Mouse (Mus musculus) heart, adult 18-20 months (tissue): ENCODE measurements around the gene Pear1. TPM values are rescaled to one million over a fixed set of nuclear protein-coding genes. Genes with fewer than 3 reads are reported as not detected.

ENCODE experiments used
- DNase-seq, 2 experiments: peaks; one replicate each; pipeline ENCODE4 v3.0.0; 2021 to 2022; ENCODE audit warnings: mixed read lengths in 1 of 2
- total RNA-seq, 2 experiments: library from RNA; stranded (reverse); gene quantifications; 2 replicates each; pipeline ENCODE4 v1.2.3; 2021

Pear1 gene
- total RNA-seq, 2 experiments from 2014 or later: 14.0 to 15.6 TPM

DNA sequence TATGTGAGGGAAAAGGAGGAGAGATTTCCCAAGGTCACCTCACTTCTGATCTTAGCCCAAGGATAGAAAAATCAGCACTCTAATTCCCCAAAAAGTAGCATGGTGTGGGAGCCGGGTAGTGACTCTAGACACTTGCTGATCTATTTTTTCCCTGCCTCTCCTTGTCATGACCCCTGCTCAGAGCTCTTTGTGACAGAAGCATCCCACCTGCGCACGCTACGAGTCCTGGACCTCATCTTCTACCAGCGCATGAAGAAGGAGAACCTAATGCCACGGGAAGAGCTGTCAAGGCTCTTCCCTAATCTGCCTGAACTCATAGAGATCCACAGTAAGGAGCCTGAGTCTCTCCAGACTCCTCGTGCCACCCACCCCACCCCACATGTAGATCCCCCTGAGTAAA is 97.9 kb downstream of the Pear1 start:
- DNase-seq: no peak

DNA sequence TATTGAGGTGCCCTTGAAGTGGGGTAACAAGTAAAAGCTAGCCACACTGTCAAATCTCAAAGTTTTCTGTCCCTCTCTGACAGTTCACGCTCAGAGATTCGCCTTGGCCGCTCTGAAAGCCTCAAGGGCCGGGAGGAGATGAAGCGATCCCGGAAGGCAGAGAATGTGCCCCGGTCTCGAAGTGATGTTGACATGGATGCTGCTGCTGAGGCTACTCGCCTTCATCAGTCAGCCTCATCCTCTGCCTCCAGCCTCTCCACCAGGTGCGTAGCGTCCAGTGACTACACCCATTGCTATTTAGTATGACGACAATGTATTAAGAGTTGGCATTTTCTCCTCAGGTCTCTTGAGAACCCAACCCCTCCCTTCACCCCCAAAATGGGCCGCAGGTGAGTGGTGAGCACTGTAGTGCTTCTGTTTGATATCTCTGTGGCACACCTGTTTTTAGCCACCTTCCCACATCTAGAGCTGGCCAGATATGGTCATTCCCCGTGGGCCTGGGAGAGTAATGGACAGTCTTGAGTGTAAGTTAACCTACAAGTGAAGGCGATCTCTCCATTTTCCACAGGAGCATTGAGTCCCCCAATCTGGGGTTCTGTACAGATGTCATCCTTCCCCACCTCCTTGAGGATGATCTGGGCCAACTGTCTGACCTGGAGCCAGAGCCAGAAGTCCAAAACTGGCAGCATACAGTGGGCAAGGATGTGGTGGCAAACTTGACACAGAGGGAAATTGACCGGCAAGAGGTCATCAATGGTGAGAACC is 98.5 kb downstream of the Pear1 start:
- no peak for DNase-seq

DNA sequence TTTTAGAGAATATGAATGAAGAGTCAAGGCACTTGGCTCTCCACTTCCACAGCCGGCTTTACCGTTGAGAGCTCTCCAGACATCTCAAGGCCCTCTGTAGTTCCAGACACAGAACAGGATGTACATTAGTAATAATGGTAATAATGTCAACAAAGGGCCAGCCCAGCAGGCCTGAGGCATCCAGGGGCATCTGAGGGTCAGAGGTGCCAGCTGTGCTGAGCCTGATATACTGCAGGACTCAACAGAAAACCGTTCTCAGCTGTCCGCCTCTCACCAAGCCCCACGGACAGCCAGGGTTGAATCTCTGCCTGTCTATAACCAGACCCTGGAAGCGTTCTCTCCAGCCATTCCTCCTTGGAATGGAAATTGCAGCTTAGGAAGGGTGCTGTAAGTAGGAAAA is 99.5 kb downstream of the Pear1 start:
- no peak for DNase-seq

DNA sequence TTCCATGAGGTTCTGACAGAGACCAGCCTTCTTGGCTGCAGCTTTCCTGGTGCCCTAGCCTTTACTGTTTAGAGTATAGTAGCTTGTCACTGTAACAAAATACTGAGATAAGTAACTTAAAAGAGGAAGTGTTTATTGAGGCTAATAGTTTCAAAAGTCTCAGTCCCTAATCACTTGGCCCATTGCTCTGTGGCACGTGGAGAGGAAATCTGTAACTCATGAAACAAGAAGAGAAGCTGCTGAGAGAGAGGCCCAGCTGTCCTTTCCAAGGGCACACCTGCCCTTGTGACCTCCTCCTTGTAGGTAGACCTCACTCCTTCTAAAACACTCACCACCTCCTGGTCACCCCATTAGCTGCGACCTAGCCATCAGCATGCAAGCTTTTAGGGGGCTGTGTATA is 105.6 kb downstream of the Pear1 start:
- DNase-seq: no peak

Other genes starting within 250 kb of the Pear1 start
- gene Arhgef11, start 206.7 kb downstream of the Pear1 start, total RNA-seq: 10 to 100 TPM; 18.9 to 19.2 TPM
- gene Lrrc71, start 75.7 kb downstream of the Pear1 start, total RNA-seq: under 1 TPM; 0.10 to 0.28 TPM
- under 1 TPM in 1 of 2 experiments, not detected in 1; 0.57 TPM for gene Ntrk1, start 29.1 kb downstream of the Pear1 start, total RNA-seq
- gene Insrr, start 27.4 kb downstream of the Pear1 start, total RNA-seq: under 1 TPM in 1 of 2 experiments, not detected in 1; 0.10 TPM
- 1 to 10 TPM in 1 of 2 experiments, under 1 TPM in 1; 0.17 to 1.2 TPM for gene Sh2d2a, start 22.4 kb upstream of the Pear1 start, total RNA-seq
- 10 to 100 TPM; 45.6 to 47.9 TPM for gene Prcc, start 61.3 kb upstream of the Pear1 start, total RNA-seq
- 100 to 1,000 TPM; 111 to 117 TPM for gene Hdgf, start 82.0 kb upstream of the Pear1 start, total RNA-seq
- gene Mrpl24, start 95.2 kb upstream of the Pear1 start, total RNA-seq: 10 to 100 TPM; 75.0 to 77.9 TPM
- 10 to 100 TPM; 10.8 to 11.5 TPM for gene Isg20l2, start 106.0 kb upstream of the Pear1 start, total RNA-seq
- gene Rrnad1, start 106.4 kb upstream of the Pear1 start, total RNA-seq: 1 to 10 TPM; 4.8 to 5.1 TPM
- not detected for gene Crabp2, start 124.4 kb upstream of the Pear1 start, total RNA-seq
- gene Nes, start 146.8 kb upstream of the Pear1 start, total RNA-seq: 10 to 100 TPM; 12.5 to 24.8 TPM
- gene Bcan, start 175.9 kb upstream of the Pear1 start, total RNA-seq: under 1 TPM in 1 of 2 experiments, not detected in 1; 0.32 TPM
- gene Hapln2, start 203.3 kb upstream of the Pear1 start, total RNA-seq: not detected
- gene Gpatch4, start 218.8 kb upstream of the Pear1 start, total RNA-seq: 10 to 100 TPM; 10.9 to 12.3 TPM
- gene Naxe, start 234.2 kb upstream of the Pear1 start, total RNA-seq: 10 to 100 TPM; 90.7 to 95.9 TPM